Mouse (Mus musculus) CH12.LX (cell line): ENCODE measurements around the gene Mrpl42. TPM values are rescaled to one million over a fixed set of nuclear protein-coding genes. Genes with fewer than 3 reads are reported as not detected.
A peak's percentile ranks its signal among the peaks of the same experiment; 100 is the strongest.

Experiments used
- DNase-seq: peaks from one replicate; pipeline ENCODE4 v3.0.0-alpha.2; 2013; ENCODE audit errors: extremely low read depth
- H3K27ac ChIP-seq: 2 replicates; pipeline ENCODE4 v1.5.1; 2012; ENCODE audit warnings: low read depth, mild to moderate bottlenecking, control low read depth, moderate library complexity; ENCODE audit not compliant: insufficient read depth
- H3K27me3 ChIP-seq: replicated peaks from 2 replicates; pipeline ENCODE3; 2012; ENCODE audit warnings: inconsistent platforms
- H3K36me3 ChIP-seq, 2 experiments: replicated peaks in 1 of 2; 2 replicates each; pipeline versions ENCODE3 to v1.6.1; 2012; ENCODE audit warnings: inconsistent platforms in 1 of 2, low read length in 1 of 2, mild to moderate bottlenecking in 1 of 2, mixed read lengths in 1 of 2, moderate library complexity in 1 of 2; ENCODE audit not compliant: control insufficient read depth in 1 of 2, insufficient read depth in 1 of 2
- H3K4me1 ChIP-seq, 2 experiments: 2 replicates each; pipeline ENCODE4 v1.6.1; 2012; ENCODE audit warnings: inconsistent platforms in 1 of 2, moderate library complexity in 1 of 2; ENCODE audit not compliant: insufficient read depth in 2 of 2, control insufficient read depth in 1 of 2
- H3K4me2 ChIP-seq: 2 replicates; pipeline ENCODE4 v1.6.1; 2012; ENCODE audit warnings: low read depth, mild to moderate bottlenecking, control low read depth; ENCODE audit not compliant: poor library complexity, insufficient read depth, severe bottlenecking
- H3K4me3 ChIP-seq, 3 experiments: fragments of 150-350 bp in 1 of 3; sonication (generic) in 1 of 3; replicated peaks in 1 of 3; 2 replicates each; pipeline versions ENCODE3 to v1.5.1; 2011 to 2012; ENCODE audit warnings: low read depth in 2 of 3, low read length in 2 of 3, mild to moderate bottlenecking in 2 of 3, moderate library complexity in 2 of 3, control low read depth in 1 of 3, improper control_type of control experiment in 1 of 3, inconsistent platforms in 1 of 3, mixed read lengths in 1 of 3; ENCODE audit not compliant: poor library complexity in 1 of 3
- H3K79me2 ChIP-seq: replicated peaks from 2 replicates; pipeline ENCODE4 v1.6.1; 2012; ENCODE audit warnings: mild to moderate bottlenecking, moderate library complexity; ENCODE audit not compliant: control insufficient read depth, poor library complexity, insufficient read depth, severe bottlenecking; ENCODE audit errors: extremely low read depth
- H3K9ac ChIP-seq: 2 replicates; pipeline ENCODE4 v1.6.1; 2012; ENCODE audit warnings: low read depth, mild to moderate bottlenecking, control low read depth, moderate library complexity; ENCODE audit not compliant: insufficient read depth
- H3K9me3 ChIP-seq: replicated peaks from 2 replicates; pipeline ENCODE3; 2012; ENCODE audit warnings: low read length, inconsistent platforms, mixed read lengths
- BHLHE40 ChIP-seq: IDR thresholded peaks from 2 replicates; pipeline ENCODE4 v1.6.1; 2011; ENCODE audit warnings: mild to moderate bottlenecking, low read depth, low read length, improper control_type of control experiment
- CHD1 ChIP-seq: IDR thresholded peaks from 2 replicates; pipeline ENCODE4 v1.6.1; 2012; ENCODE audit warnings: low read depth, low read length, improper control_type of control experiment, inconsistent platforms
- CHD2 ChIP-seq: IDR thresholded peaks from 2 replicates; pipeline ENCODE4 v1.6.1; 2011; ENCODE audit warnings: low read length, improper control_type of control experiment
- CTCF ChIP-seq, 2 experiments: IDR thresholded peaks in 1 of 2; conservative IDR thresholded peaks in 1 of 2; 2 replicates each; pipeline ENCODE4 v1.5.1; 2011 to 2012; ENCODE audit warnings: low read depth in 2 of 2, low read length in 2 of 2, improper control_type of control experiment in 1 of 2, inconsistent platforms in 1 of 2, mild to moderate bottlenecking in 1 of 2, moderate library complexity in 1 of 2
- E2F4 ChIP-seq: IDR thresholded peaks from 2 replicates; pipeline ENCODE4 v1.6.1; 2011; ENCODE audit warnings: low read depth, low read length, improper control_type of control experiment; ENCODE audit not compliant: insufficient replicate concordance
- ELF1 ChIP-seq: IDR thresholded peaks from 2 replicates; pipeline ENCODE4 v1.6.1; 2014; ENCODE audit warnings: low read depth, mild to moderate bottlenecking, inconsistent platforms, low read length, improper control_type of control experiment
- EP300 ChIP-seq: IDR thresholded peaks from 2 replicates; pipeline ENCODE4 v1.6.1; 2011; ENCODE audit warnings: low read length, improper control_type of control experiment
- ETS1 ChIP-seq: conservative IDR thresholded peaks from 2 replicates; pipeline ENCODE4 v1.6.1; 2012; ENCODE audit warnings: low read depth, mild to moderate bottlenecking, inconsistent platforms, low read length, improper control_type of control experiment, moderate library complexity
- HCFC1 ChIP-seq: IDR thresholded peaks from 2 replicates; pipeline ENCODE4 v1.6.1; 2012; ENCODE audit warnings: low read depth, mild to moderate bottlenecking, inconsistent platforms, low read length, improper control_type of control experiment
- IRF4 ChIP-seq: IDR thresholded peaks from 2 replicates; pipeline ENCODE4 v1.6.1; 2014; ENCODE audit warnings: low read depth, mild to moderate bottlenecking, inconsistent platforms, low read length, improper control_type of control experiment
- JUN ChIP-seq: IDR thresholded peaks from 2 replicates; pipeline ENCODE4 v1.6.1; 2011; ENCODE audit warnings: low read depth, mild to moderate bottlenecking, low read length, improper control_type of control experiment, moderate library complexity; ENCODE audit not compliant: insufficient read depth
- JUND ChIP-seq: conservative IDR thresholded peaks from 2 replicates; pipeline ENCODE4 v1.6.1; 2011; ENCODE audit warnings: low read depth, low read length, improper control_type of control experiment
- KAT2A ChIP-seq: IDR thresholded peaks from 2 replicates; pipeline ENCODE4 v1.6.1; 2012; ENCODE audit warnings: low read length, improper control_type of control experiment, inconsistent platforms; ENCODE audit not compliant: insufficient replicate concordance
- MAFK ChIP-seq: IDR thresholded peaks from 2 replicates; pipeline ENCODE4 v1.6.1; 2011; ENCODE audit warnings: low read length, improper control_type of control experiment; ENCODE audit not compliant: insufficient replicate concordance
- MAX ChIP-seq: IDR thresholded peaks from 2 replicates; pipeline ENCODE4 v1.6.1; 2011; ENCODE audit warnings: low read length, improper control_type of control experiment
- MAZ ChIP-seq: IDR thresholded peaks from 2 replicates; pipeline ENCODE4 v1.6.1; 2012; ENCODE audit warnings: low read depth, mild to moderate bottlenecking, inconsistent platforms, low read length, improper control_type of control experiment, moderate library complexity
- MEF2A ChIP-seq: IDR thresholded peaks from 2 replicates; pipeline ENCODE4 v1.6.1; 2014; ENCODE audit warnings: low read depth, mild to moderate bottlenecking, inconsistent platforms, low read length, improper control_type of control experiment, borderline replicate concordance
- NELFE ChIP-seq: IDR thresholded peaks from 2 replicates; pipeline ENCODE4 v1.6.1; 2011; ENCODE audit warnings: low read depth, low read length, improper control_type of control experiment
- NRF1 ChIP-seq: IDR thresholded peaks from 2 replicates; pipeline ENCODE4 v1.6.1; 2014; ENCODE audit warnings: low read depth, mild to moderate bottlenecking, inconsistent platforms, low read length, improper control_type of control experiment, moderate library complexity
- PAX5 ChIP-seq: IDR thresholded peaks from 2 replicates; pipeline ENCODE4 v1.6.1; 2012; ENCODE audit warnings: low read length, inconsistent platforms, mixed read lengths
- POLR2A ChIP-seq: IDR thresholded peaks from 2 replicates; pipeline ENCODE4 v1.6.1; 2011; ENCODE audit warnings: low read depth, mild to moderate bottlenecking, improper control_type of control experiment, low read length
- POLR2AphosphoS2 ChIP-seq: IDR thresholded peaks from 2 replicates; pipeline ENCODE4 v1.6.1; 2011; ENCODE audit warnings: low read depth, low read length, improper control_type of control experiment
- RAD21 ChIP-seq: IDR thresholded peaks from 2 replicates; pipeline ENCODE4 v1.6.1; 2011; ENCODE audit warnings: low read depth, mild to moderate bottlenecking, low read length, improper control_type of control experiment, moderate library complexity
- RCOR1 ChIP-seq: conservative IDR thresholded peaks from 2 replicates; pipeline ENCODE4 v1.6.1; 2012; ENCODE audit warnings: low read depth, mild to moderate bottlenecking, inconsistent platforms, low read length, improper control_type of control experiment
- SIN3A ChIP-seq: IDR thresholded peaks from 2 replicates; pipeline ENCODE4 v1.6.1; 2012; ENCODE audit warnings: low read length, improper control_type of control experiment, inconsistent platforms
- SMC3 ChIP-seq: IDR thresholded peaks from 2 replicates; pipeline ENCODE4 v1.6.1; 2011; ENCODE audit warnings: low read depth, low read length, improper control_type of control experiment
- TCF12 ChIP-seq: IDR thresholded peaks from 2 replicates; pipeline ENCODE4 v1.6.1; 2014; ENCODE audit warnings: low read depth, mild to moderate bottlenecking, inconsistent platforms, low read length, improper control_type of control experiment
- UBTF ChIP-seq: IDR thresholded peaks from 2 replicates; pipeline ENCODE4 v1.6.1; 2012; ENCODE audit warnings: low read depth, mild to moderate bottlenecking, inconsistent platforms, low read length, improper control_type of control experiment, moderate library complexity
- USF1 ChIP-seq: IDR thresholded peaks from 2 replicates; pipeline ENCODE4 v1.6.1; 2014; ENCODE audit warnings: low read depth, mild to moderate bottlenecking, inconsistent platforms, low read length, improper control_type of control experiment
- ZNF384 ChIP-seq: IDR thresholded peaks from 2 replicates; pipeline ENCODE4 v1.6.1; 2012; ENCODE audit warnings: low read depth, low read length, improper control_type of control experiment, inconsistent platforms
- dilution Hi-C: fragments of 300-500 bp; cut with MboI; formaldehyde crosslinking; loops from 2 replicates; pipeline ENCODE4 v1.14.3; 2020; ENCODE audit warnings: low sequenced_read_pairs; ENCODE audit not compliant: extremely low pct_unique_long_range_greater_than_20kb, extremely low pct_ligation_motif_present
- in situ Hi-C: fragments of 300-500 bp; cut with MboI; formaldehyde crosslinking; loops from 3 replicates; pipeline ENCODE4 v1.14.3; 2019; ENCODE audit warnings: low sequenced_read_pairs, low pct_ligation_motif_present, low pct_unique_long_range_greater_than_20kb, mixed read lengths
- polyA plus RNA-seq: library from polyadenylated mRNA; unstranded; fragments of >175 nt; gene quantifications from 2 replicates; pipeline ENCODE4 v1.2.1, GENCODE M21; 2012; ENCODE audit warnings: low read depth; ENCODE audit not compliant: insufficient read length
- total RNA-seq, 2 experiments: library from RNA; depleted of rRNA; stranded (reverse); fragments of 300-350 nt in 1 of 2; fragments of >200 nt in 1 of 2; gene quantifications; 2 replicates each; pipeline ENCODE4 v1.2.3; 2012 to 2014

Mrpl42 gene
- total and polyA plus RNA-seq, 3 experiments = 161 to 389 (median 223) TPM

GRCm38 (mm10) chr10:95513768-95514556 lies 12.2 kb upstream of the Mrpl42 start:
- dilution Hi-C loops = no loop called here

DNA sequence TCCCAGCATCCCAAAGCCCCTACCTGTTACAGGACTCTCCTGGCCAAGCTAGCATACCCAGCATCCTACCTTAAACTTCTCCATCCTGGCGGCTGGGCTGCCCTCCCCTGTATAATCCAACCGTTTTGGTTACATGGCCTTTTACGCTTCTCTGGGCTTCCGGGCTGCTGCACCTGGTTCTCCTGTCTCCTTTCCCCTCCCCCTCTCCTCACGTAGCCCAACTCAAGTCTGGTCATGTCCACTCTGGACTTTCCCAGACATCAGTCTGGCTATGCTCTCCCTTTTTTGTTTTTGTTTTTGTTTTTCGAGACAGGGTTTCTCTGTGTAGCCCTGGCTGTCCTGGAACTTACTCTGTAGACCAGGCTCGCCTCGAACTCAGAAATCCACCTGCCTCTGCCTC lies 10.9 kb upstream of the Mrpl42 start:
- in situ Hi-C loops (no loop called here), dilution Hi-C loops (no loop called here)
- peak overlapping the region; percentile 57 for H3K27ac ChIP-seq
- H3K27me3 ChIP-seq = no peaks in the 10 kb centered on the region
- H3K36me3 ChIP-seq = peaks cover 2 to 6% of the 10 kb centered on the region in 2 experiments
- peak; percentile 34 for DNase-seq
- peak overlapping the region; percentile 20 for H3K9ac ChIP-seq
- peak overlapping the region; percentile 63 for H3K4me2 ChIP-seq
- peaks cover 9 to 47% of the 10 kb centered on the region in 2 experiments for H3K4me1 ChIP-seq
- H3K9me3 ChIP-seq = peaks cover 6% of the 10 kb centered on the region
- H3K79me2 ChIP-seq = peaks cover 32% of the 10 kb centered on the region
- H3K4me3 ChIP-seq = peak overlapping the region; percentile 1 to 60 (median 54)
- TF ChIP-seq IRF4 = peak; percentile 71
- peak; percentile 79 for TF ChIP-seq ELF1
- TF ChIP-seq MAX = no peak
- TF ChIP-seq TCF12 = peak; percentile 93
- TF ChIP-seq POLR2A = peak; percentile 65
- TF ChIP-seq SIN3A = peak; percentile 65
- no peak for TF ChIP-seq ZNF384
- TF ChIP-seq EP300 = peak; percentile 43
- TF ChIP-seq CTCF (conservative IDR thresholded peaks at IDR 0.05 in 1 of 2, IDR thresholded peaks at IDR 0.05 in 1 of 2; ENCODE audit: low read depth in 2 of 2, low read length in 2 of 2) = no peak
- TF ChIP-seq NELFE = 0 out of 2 replicates have a peak, but pooled peaks have one; percentile 37
- peak; percentile 71 for TF ChIP-seq MEF2A
- TF ChIP-seq JUN = no peak
- TF ChIP-seq USF1 = no peak
- TF ChIP-seq JUND = no peak
- no peak for TF ChIP-seq KAT2A
- no peak for TF ChIP-seq RAD21
- TF ChIP-seq NRF1 = no peak
- TF ChIP-seq ETS1 = peak; percentile 58; the same call in 1 of the 2 replicates
- peak; percentile 98 for TF ChIP-seq CHD1
- no peak for TF ChIP-seq POLR2AphosphoS2
- peak; percentile 25; the same call in 1 of the 2 replicates for TF ChIP-seq HCFC1
- TF ChIP-seq PAX5 = no peak
- TF ChIP-seq RCOR1 = no peak; the same call in 1 of the 2 replicates
- 0 out of 2 replicates have a peak, but pooled peaks have one; percentile 55 for TF ChIP-seq MAZ
- TF ChIP-seq BHLHE40 = peak; percentile 50
- no peak for TF ChIP-seq MAFK
- TF ChIP-seq UBTF = no peak
- TF ChIP-seq CHD2 = peak; percentile 83
- no peak for TF ChIP-seq E2F4
- TF ChIP-seq SMC3 = no peak

More at GRCm38 (mm10) chr10:95513768-95514556, 12.2 kb upstream of the Mrpl42 start:
- Histone ChIP-seq H3K27me3 (no peaks in the 10 kb centered on the region), H3K36me3 (peaks cover 3 to 15% of the 10 kb centered on the region in 2 experiments), H3K4me2 (peak overlapping the region; percentile 66), H3K4me3 (peak overlapping the region; percentile 31 to 92 (median 56)), H3K4me1 (peaks cover 9 to 51% of the 10 kb centered on the region in 2 experiments), H3K9ac (peak overlapping the region; percentile 84), H3K79me2 (peaks cover 46% of the 10 kb centered on the region), H3K9me3 (peaks cover 6% of the 10 kb centered on the region), H3K27ac (peak overlapping the region; percentile 65)
- peak; percentile 33 for DNase-seq
- TF ChIP-seq CTCF (conservative IDR thresholded peaks at IDR 0.05 in 1 of 2, IDR thresholded peaks at IDR 0.05 in 1 of 2; ENCODE audit: low read depth in 2 of 2, low read length in 2 of 2) = no peak
- TF ChIP-seq ZNF384 = no peak
- TF ChIP-seq CHD2 = 0 out of 2 replicates have a peak, but pooled peaks have one; percentile 17
- TF ChIP-seq IRF4 = no peak
- TF ChIP-seq, all 38 proteins: peak for 1
- in situ Hi-C loops = no loop called here
